Mouse (Mus musculus) ZHBTc4 (cell line): Measurements from ENCODE around the gene Coq4.

Source experiments
- DNase-seq: peaks from one replicate; pipeline ENCODE4 v3.0.0-alpha.2; 2011; ENCODE audit warnings: low read depth, low spot score

The Coq4 gene

DNA sequence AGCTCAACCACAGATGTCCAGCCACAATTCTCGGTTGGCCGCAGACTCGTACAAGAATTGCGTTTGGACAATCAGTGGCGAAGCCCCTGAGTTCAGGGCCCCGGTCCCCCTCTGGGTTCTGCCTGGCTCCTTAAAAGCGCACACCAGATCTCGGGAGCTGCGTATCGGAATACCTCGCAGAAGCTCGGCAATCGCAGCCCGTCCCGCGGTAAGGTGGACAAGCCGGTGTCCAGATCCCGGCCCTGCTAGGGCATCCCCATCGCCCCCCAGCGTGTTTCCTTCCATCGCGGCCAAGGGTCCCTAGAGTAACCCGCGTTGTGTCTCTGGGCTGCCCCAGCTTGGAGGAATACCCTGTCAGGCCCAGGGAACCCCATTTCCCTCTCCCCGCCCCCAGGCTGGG, 58.3 kb downstream of the Coq4 start:
- DNase-seq, result no peak

DNA sequence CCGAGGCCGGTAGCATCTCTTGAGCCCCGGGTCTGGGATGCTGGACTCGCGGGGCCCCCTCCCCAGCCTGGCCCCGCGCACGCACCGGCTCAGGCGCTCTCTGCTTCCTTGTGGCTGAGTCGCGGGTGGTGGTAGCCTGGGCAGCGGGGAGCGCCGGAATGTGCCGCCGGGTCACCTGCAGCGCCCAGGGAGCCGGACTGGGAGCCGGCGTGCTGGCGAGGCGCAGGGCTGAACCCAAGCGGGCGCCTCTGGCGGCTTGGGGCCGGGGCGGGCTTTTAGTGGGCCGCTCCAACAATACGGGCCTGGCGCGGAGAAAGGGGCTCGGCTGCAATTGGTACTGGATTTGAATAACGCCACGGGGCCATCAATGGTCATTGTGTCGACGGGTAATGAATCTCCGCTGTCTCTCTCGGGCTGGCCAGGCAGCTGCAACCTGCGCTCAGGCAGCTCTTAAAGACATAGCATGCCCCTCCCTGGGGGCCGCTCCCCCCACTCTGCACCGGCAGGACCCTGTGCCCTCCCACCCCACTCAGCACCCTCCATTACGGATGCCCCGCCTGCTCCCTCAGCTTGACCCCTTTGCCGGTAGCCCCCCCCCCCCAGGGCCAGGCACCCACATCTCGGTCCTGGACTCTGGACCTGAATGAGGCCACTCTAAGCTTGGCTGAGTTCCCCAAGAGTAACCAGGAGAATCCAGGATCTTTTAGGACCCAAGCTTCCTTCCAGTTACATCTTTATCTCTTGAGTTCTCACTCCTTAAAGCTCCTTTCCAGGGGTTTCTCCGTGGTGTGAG, 59.0 kb downstream of the Coq4 start:
- DNase-seq, result peak; percentile 53

DNA sequence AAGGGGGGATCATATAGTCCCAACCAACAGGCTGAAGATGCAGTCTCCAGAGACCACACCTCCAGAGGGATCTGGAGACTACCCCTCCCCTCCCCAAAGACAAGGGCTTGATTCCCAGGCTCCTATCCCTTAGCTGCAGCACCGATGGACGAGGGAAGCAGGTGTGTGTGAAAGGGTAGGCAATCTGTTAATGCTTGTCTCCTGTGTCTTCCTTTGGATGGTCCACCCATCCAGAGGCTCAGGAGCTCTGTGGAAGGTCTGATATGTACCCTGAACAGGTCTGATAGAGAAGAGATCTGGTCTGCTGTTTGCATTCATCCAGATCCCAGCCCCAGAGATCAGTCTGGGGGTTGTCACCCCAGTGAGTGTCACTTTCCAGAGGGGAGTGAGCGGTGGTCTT, 59.6 kb downstream of the Coq4 start:
- DNase-seq, result no peak
